Mouse (Mus musculus): ENCODE results near the gene Pde4dip. TPM values are rescaled to one million over a fixed set of nuclear protein-coding genes. Genes with fewer than 3 reads are reported as not detected.

The Pde4dip gene
- polyA plus RNA-seq, 1 experiment: 134 TPM

GRCm38 (mm10) chr3:97727801-97728200 lies 160.7 kb downstream of the Pde4dip start:
- TF ChIP-seq SRF (IDR thresholded peaks at IDR 0.05; ENCODE audit: control insufficient read depth, insufficient read length, low read depth): no peak
- TF ChIP-seq MYOG (IDR thresholded peaks at IDR 0.05; ENCODE audit: control insufficient read depth in 1 of 3, insufficient read depth in 1 of 3, insufficient read length in 2 of 3, low read depth in 2 of 3): no peak
- no peak for TF ChIP-seq POLR2A (IDR thresholded peaks at IDR 0.05; ENCODE audit: insufficient read length, low read depth)
- no peak for TF ChIP-seq E2F4 (IDR thresholded peaks at IDR 0.05; ENCODE audit: insufficient read depth)
- TF ChIP-seq REST (IDR thresholded peaks at IDR 0.05; ENCODE audit: insufficient read depth, insufficient read length): no peak
- TF ChIP-seq USF1 (IDR thresholded peaks at IDR 0.05; ENCODE audit: low read depth): no peak
- TF ChIP-seq TCF12 (IDR thresholded peaks at IDR 0.05; ENCODE audit: insufficient read depth, poor library complexity, severe bottlenecking): no peak
- no peak for TF ChIP-seq MYOD1 (IDR thresholded peaks at IDR 0.05; ENCODE audit: control insufficient read depth in 1 of 3, insufficient read length in 2 of 3, low read depth in 2 of 3)
- TF ChIP-seq CEBPB (IDR thresholded peaks at IDR 0.05; ENCODE audit: insufficient read depth, poor library complexity, severe bottlenecking): no peak
- TF ChIP-seq TCF3 (IDR thresholded peaks at IDR 0.05; ENCODE audit: insufficient read length, low read depth): no peak
- TF ChIP-seq POLR2AphosphoS2 (IDR thresholded peaks at IDR 0.05; ENCODE audit: insufficient read length, low read depth): no peak
- no peak for TF ChIP-seq MAX (IDR thresholded peaks at IDR 0.05; ENCODE audit: low read depth)
- Histone ChIP-seq H3K4me3 (no peak overlapping the region), H3K4me2 (ENCODE audit: low read depth) (no peak overlapping the region), H3ac (ENCODE audit: control insufficient read depth, insufficient read length) (no peak overlapping the region), H3K79me2 (ENCODE audit: control insufficient read depth, insufficient read depth) (no peaks in the 10 kb centered on the region), H3K27me3 (ENCODE audit: control insufficient read depth, insufficient read depth, insufficient read length) (no peaks in the 10 kb centered on the region), H3K36me3 (ENCODE audit: control insufficient read depth, insufficient read depth) (peaks cover 19% of the 10 kb centered on the region)

- no peaks in the 10 kb centered on the region for H3K79me2 ChIP-seq (ENCODE audit: control insufficient read depth, insufficient read depth)
- TF ChIP-seq MYOG (IDR thresholded peaks at IDR 0.05; ENCODE audit: control insufficient read depth in 1 of 3, insufficient read depth in 1 of 3, insufficient read length in 2 of 3, low read depth in 2 of 3): no peak
- no peak for TF ChIP-seq SRF (IDR thresholded peaks at IDR 0.05; ENCODE audit: control insufficient read depth, insufficient read length, low read depth)
- TF ChIP-seq POLR2AphosphoS2 (IDR thresholded peaks at IDR 0.05; ENCODE audit: insufficient read length, low read depth): no peak
- TF ChIP-seq POLR2A (IDR thresholded peaks at IDR 0.05; ENCODE audit: insufficient read length, low read depth): no peak
- no peak for TF ChIP-seq MAX (IDR thresholded peaks at IDR 0.05; ENCODE audit: low read depth)
- no peak for TF ChIP-seq REST (IDR thresholded peaks at IDR 0.05; ENCODE audit: insufficient read depth, insufficient read length)
- TF ChIP-seq MYOD1 (IDR thresholded peaks at IDR 0.05; ENCODE audit: control insufficient read depth in 1 of 3, insufficient read length in 2 of 3, low read depth in 2 of 3): no peak
- TF ChIP-seq USF1 (IDR thresholded peaks at IDR 0.05; ENCODE audit: low read depth): no peak
- TF ChIP-seq TCF12 (IDR thresholded peaks at IDR 0.05; ENCODE audit: insufficient read depth, poor library complexity, severe bottlenecking): no peak
- peaks cover 34% of the 10 kb centered on the region for H3K36me3 ChIP-seq (ENCODE audit: control insufficient read depth, insufficient read depth)
- H3K4me2 ChIP-seq (ENCODE audit: low read depth): no peak overlapping the region
- H3K4me3 ChIP-seq: no peak overlapping the region
- H3ac ChIP-seq (ENCODE audit: control insufficient read depth, insufficient read length): no peak overlapping the region
- H3K27me3 ChIP-seq (ENCODE audit: control insufficient read depth, insufficient read depth, insufficient read length): no peaks in the 10 kb centered on the region
Measured at GRCm38 (mm10) chr3:97719116-97719515, 169.4 kb downstream of the Pde4dip start.

GRCm38 (mm10) chr3:97715922-97716321 lies 172.6 kb downstream of the Pde4dip start:
- Histone ChIP-seq H3ac (ENCODE audit: control insufficient read depth, insufficient read length) (no peak overlapping the region), H3K27me3 (ENCODE audit: control insufficient read depth, insufficient read depth, insufficient read length) (no peaks in the 10 kb centered on the region), H3K36me3 (ENCODE audit: control insufficient read depth, insufficient read depth) (peaks cover 23% of the 10 kb centered on the region), H3K4me2 (ENCODE audit: low read depth) (no peak overlapping the region), H3K4me3 (no peak overlapping the region), H3K79me2 (ENCODE audit: control insufficient read depth, insufficient read depth) (no peaks in the 10 kb centered on the region)
- TF ChIP-seq MYOG (IDR thresholded peaks at IDR 0.05; ENCODE audit: control insufficient read depth in 1 of 3, insufficient read depth in 1 of 3, insufficient read length in 2 of 3, low read depth in 2 of 3) (no peak), MAX (IDR thresholded peaks at IDR 0.05; ENCODE audit: low read depth) (no peak), TCF3 (IDR thresholded peaks at IDR 0.05; ENCODE audit: insufficient read length, low read depth) (no peak), E2F4 (IDR thresholded peaks at IDR 0.05; ENCODE audit: insufficient read depth) (no peak), SRF (IDR thresholded peaks at IDR 0.05; ENCODE audit: control insufficient read depth, insufficient read length, low read depth) (no peak), MYOD1 (IDR thresholded peaks at IDR 0.05; ENCODE audit: control insufficient read depth in 1 of 3, insufficient read length in 2 of 3, low read depth in 2 of 3) (no peak), POLR2AphosphoS2 (IDR thresholded peaks at IDR 0.05; ENCODE audit: insufficient read length, low read depth) (no peak), CEBPB (IDR thresholded peaks at IDR 0.05; ENCODE audit: insufficient read depth, poor library complexity, severe bottlenecking) (no peak), USF1 (IDR thresholded peaks at IDR 0.05; ENCODE audit: low read depth) (no peak), TCF12 (IDR thresholded peaks at IDR 0.05; ENCODE audit: insufficient read depth, poor library complexity, severe bottlenecking) (no peak), REST (IDR thresholded peaks at IDR 0.05; ENCODE audit: insufficient read depth, insufficient read length) (no peak), POLR2A (IDR thresholded peaks at IDR 0.05; ENCODE audit: insufficient read length, low read depth) (no peak)

- Histone ChIP-seq H3K27me3 (ENCODE audit: control insufficient read depth, insufficient read depth, insufficient read length) (no peaks in the 10 kb centered on the region), H3ac (ENCODE audit: control insufficient read depth, insufficient read length) (no peak overlapping the region), H3K36me3 (ENCODE audit: control insufficient read depth, insufficient read depth) (peaks cover 17% of the 10 kb centered on the region), H3K4me2 (ENCODE audit: low read depth) (no peak overlapping the region), H3K4me3 (no peak overlapping the region), H3K79me2 (ENCODE audit: control insufficient read depth, insufficient read depth) (no peaks in the 10 kb centered on the region)
- TF ChIP-seq USF1 (IDR thresholded peaks at IDR 0.05; ENCODE audit: low read depth): no peak
- TF ChIP-seq TCF12 (IDR thresholded peaks at IDR 0.05; ENCODE audit: insufficient read depth, poor library complexity, severe bottlenecking): no peak
- no peak for TF ChIP-seq MYOG (IDR thresholded peaks at IDR 0.05; ENCODE audit: control insufficient read depth in 1 of 3, insufficient read depth in 1 of 3, insufficient read length in 2 of 3, low read depth in 2 of 3)
- TF ChIP-seq MAX (IDR thresholded peaks at IDR 0.05; ENCODE audit: low read depth): no peak
Measured at GRCm38 (mm10) chr3:97710881-97711280, 177.6 kb downstream of the Pde4dip start.

- Histone ChIP-seq H3K4me3 (no peak overlapping the region), H3K4me2 (ENCODE audit: low read depth) (no peak overlapping the region), H3ac (ENCODE audit: control insufficient read depth, insufficient read length) (no peak overlapping the region), H3K36me3 (ENCODE audit: control insufficient read depth, insufficient read depth) (peaks cover 14% of the 10 kb centered on the region), H3K79me2 (ENCODE audit: control insufficient read depth, insufficient read depth) (no peaks in the 10 kb centered on the region), H3K27me3 (ENCODE audit: control insufficient read depth, insufficient read depth, insufficient read length) (no peaks in the 10 kb centered on the region)
- no peak for TF ChIP-seq MYOG (IDR thresholded peaks at IDR 0.05; ENCODE audit: control insufficient read depth in 1 of 3, insufficient read depth in 1 of 3, insufficient read length in 2 of 3, low read depth in 2 of 3)
- no peak for TF ChIP-seq MYOD1 (IDR thresholded peaks at IDR 0.05; ENCODE audit: control insufficient read depth in 1 of 3, insufficient read length in 2 of 3, low read depth in 2 of 3)
- TF ChIP-seq SRF (IDR thresholded peaks at IDR 0.05; ENCODE audit: control insufficient read depth, insufficient read length, low read depth): no peak
- no peak for TF ChIP-seq USF1 (IDR thresholded peaks at IDR 0.05; ENCODE audit: low read depth)
- no peak for TF ChIP-seq E2F4 (IDR thresholded peaks at IDR 0.05; ENCODE audit: insufficient read depth)
- no peak for TF ChIP-seq MAX (IDR thresholded peaks at IDR 0.05; ENCODE audit: low read depth)
- no peak for TF ChIP-seq TCF3 (IDR thresholded peaks at IDR 0.05; ENCODE audit: insufficient read length, low read depth)
- TF ChIP-seq POLR2A (IDR thresholded peaks at IDR 0.05; ENCODE audit: insufficient read length, low read depth): no peak
- TF ChIP-seq TCF12 (IDR thresholded peaks at IDR 0.05; ENCODE audit: insufficient read depth, poor library complexity, severe bottlenecking): no peak
- TF ChIP-seq POLR2AphosphoS2 (IDR thresholded peaks at IDR 0.05; ENCODE audit: insufficient read length, low read depth): no peak
- TF ChIP-seq CEBPB (IDR thresholded peaks at IDR 0.05; ENCODE audit: insufficient read depth, poor library complexity, severe bottlenecking): no peak
- no peak for TF ChIP-seq REST (IDR thresholded peaks at IDR 0.05; ENCODE audit: insufficient read depth, insufficient read length)
Measured at GRCm38 (mm10) chr3:97710134-97710533, 178.4 kb downstream of the Pde4dip start.

Measured in myocyte (in vitro differentiated cells).